Mouse (Mus musculus): ENCODE measurements around the gene Zswim5. TPM values are rescaled to one million over a fixed set of nuclear protein-coding genes. Genes with fewer than 3 reads are reported as not detected.
A peak's percentile ranks its signal among the peaks of the same experiment; 100 is the strongest.

Gene Zswim5
- polyA plus RNA-seq, 1 experiment from 2014 or later, result 1.4 TPM

DNA sequence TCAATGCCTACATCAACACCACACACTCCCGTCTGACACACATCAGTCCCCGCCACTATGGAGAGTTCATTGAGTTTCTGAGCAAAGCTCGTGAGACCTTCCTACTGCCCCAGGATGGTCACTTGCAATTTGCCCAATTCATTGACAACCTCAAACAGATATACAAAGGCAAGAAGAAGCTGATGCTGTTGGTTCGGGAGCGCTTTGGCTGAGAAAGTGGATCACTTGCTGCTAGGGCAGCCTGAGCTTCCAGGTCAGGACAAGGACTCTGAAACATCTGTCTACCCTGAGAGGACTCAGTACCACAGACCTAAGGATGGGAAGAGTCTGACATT is 109.9 kb downstream of the Zswim5 start:
- TF ChIP-seq CTCF (IDR thresholded peaks at IDR 0.05; ENCODE audit: low read depth), result no peak
- Histone ChIP-seq H3K9ac (ENCODE audit: low read depth, low read length) (no peak overlapping the region), H3K36me3 (ENCODE audit: insufficient read depth, low read length) (peaks cover 6% of the 10 kb centered on the region; the same call in 1 of the 2 replicates), H3K4me1 (replicated peaks; ENCODE audit: insufficient read depth, low read length) (no peaks in the 10 kb centered on the region), H3K9me3 (replicated peaks; ENCODE audit: low read length) (no peaks in the 10 kb centered on the region), H3K27me3 (ENCODE audit: insufficient read depth, low read length) (no peaks in the 10 kb centered on the region), H3K4me3 (replicated peaks; ENCODE audit: low read depth, low read length) (no peak overlapping the region), H3K4me2 (ENCODE audit: low read length) (no peak overlapping the region), H3K27ac (no peak overlapping the region)
- ATAC-seq (replicated peaks; ENCODE audit: low FRiP score, low read depth) (no peak; the same call in 1 of the 2 replicates), DNase-seq (ENCODE audit: low spot score) (no peak)
- WGBS, result 74% methylated on average over 5 of the region's 5 CpGs

DNA sequence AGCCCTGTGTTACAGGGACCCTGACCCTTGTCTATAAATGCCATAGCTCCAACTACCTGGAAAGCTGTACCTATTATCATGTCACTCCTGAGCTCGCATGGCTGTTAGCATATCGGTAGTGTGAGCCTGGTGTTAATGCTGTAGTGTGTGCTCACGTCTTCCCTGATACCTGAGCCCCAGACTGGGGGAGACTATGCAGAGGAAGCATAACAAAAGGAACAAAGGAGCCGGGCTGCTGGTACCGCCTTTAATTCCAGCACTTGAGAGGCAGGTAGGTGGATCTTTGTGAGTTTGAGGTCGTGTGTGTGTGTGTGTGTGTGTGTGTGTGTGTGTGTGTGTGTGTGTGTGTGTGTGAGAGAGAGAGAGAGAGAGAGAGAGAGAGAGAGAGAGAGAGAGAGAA is 112.6 kb downstream of the Zswim5 start:
- no peak for DNase-seq (ENCODE audit: low spot score)
- TF ChIP-seq CTCF (IDR thresholded peaks at IDR 0.05; ENCODE audit: low read depth), result no peak
- H3K4me2 ChIP-seq (ENCODE audit: low read length), result no peak overlapping the region
- H3K36me3 ChIP-seq (ENCODE audit: insufficient read depth, low read length), result peaks cover 6% of the 10 kb centered on the region; the same call in 1 of the 2 replicates
- 0 out of 2 replicates have a peak, but pooled peaks cover 6% of the 10 kb centered on the region for H3K4me1 ChIP-seq (replicated peaks; ENCODE audit: insufficient read depth, low read length)
- H3K4me3 ChIP-seq (replicated peaks; ENCODE audit: low read depth, low read length), result no peak overlapping the region
- H3K27me3 ChIP-seq (ENCODE audit: insufficient read depth, low read length), result no peaks in the 10 kb centered on the region
- no peak overlapping the region for H3K9ac ChIP-seq (ENCODE audit: low read depth, low read length)
- 73% methylated on average over 5 of the region's 6 CpGs for WGBS
- no peak for ATAC-seq (replicated peaks; ENCODE audit: low FRiP score, low read depth)
- H3K27ac ChIP-seq, result no peak overlapping the region
- no peaks in the 10 kb centered on the region for H3K9me3 ChIP-seq (replicated peaks; ENCODE audit: low read length)

DNA sequence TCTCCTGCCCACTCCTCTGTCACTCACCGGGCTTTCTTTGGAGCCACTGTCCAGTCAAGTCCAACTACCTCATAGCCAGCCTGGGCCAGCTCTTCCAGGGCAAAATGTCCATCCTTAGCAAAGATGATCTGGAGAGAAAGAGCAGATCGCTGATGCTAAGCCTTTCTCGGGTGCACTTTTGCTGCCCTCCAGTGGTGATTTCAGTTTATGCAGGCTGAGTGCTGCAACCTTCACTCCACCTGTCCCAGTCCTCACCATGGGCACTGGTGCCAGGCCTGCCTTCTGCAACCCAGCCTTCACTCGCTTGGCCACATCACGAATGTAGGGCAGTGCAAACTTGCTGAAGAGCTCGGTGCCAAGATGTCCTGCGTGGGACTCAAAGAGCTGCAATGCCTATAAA is 114.2 kb downstream of the Zswim5 start:
- H3K27me3 ChIP-seq (ENCODE audit: insufficient read depth, low read length), result no peaks in the 10 kb centered on the region
- H3K27ac ChIP-seq, result no peak overlapping the region
- 9% methylated on average over 7 of the region's 7 CpGs for WGBS
- ATAC-seq (replicated peaks; ENCODE audit: low FRiP score, low read depth), result no peak
- H3K36me3 ChIP-seq (ENCODE audit: insufficient read depth, low read length), result peaks cover 6% of the 10 kb centered on the region; the same call in 1 of the 2 replicates
- H3K9me3 ChIP-seq (replicated peaks; ENCODE audit: low read length), result no peaks in the 10 kb centered on the region
- TF ChIP-seq CTCF (IDR thresholded peaks at IDR 0.05; ENCODE audit: low read depth), result peak; percentile 92
- DNase-seq (ENCODE audit: low spot score), result peak; percentile 80
- no peak overlapping the region for H3K9ac ChIP-seq (ENCODE audit: low read depth, low read length)
- H3K4me1 ChIP-seq (replicated peaks; ENCODE audit: insufficient read depth, low read length), result 0 out of 2 replicates have a peak, but pooled peaks cover 10% of the 10 kb centered on the region
- no peak overlapping the region for H3K4me3 ChIP-seq (replicated peaks; ENCODE audit: low read depth, low read length)
- no peak overlapping the region for H3K4me2 ChIP-seq (ENCODE audit: low read length)

DNA sequence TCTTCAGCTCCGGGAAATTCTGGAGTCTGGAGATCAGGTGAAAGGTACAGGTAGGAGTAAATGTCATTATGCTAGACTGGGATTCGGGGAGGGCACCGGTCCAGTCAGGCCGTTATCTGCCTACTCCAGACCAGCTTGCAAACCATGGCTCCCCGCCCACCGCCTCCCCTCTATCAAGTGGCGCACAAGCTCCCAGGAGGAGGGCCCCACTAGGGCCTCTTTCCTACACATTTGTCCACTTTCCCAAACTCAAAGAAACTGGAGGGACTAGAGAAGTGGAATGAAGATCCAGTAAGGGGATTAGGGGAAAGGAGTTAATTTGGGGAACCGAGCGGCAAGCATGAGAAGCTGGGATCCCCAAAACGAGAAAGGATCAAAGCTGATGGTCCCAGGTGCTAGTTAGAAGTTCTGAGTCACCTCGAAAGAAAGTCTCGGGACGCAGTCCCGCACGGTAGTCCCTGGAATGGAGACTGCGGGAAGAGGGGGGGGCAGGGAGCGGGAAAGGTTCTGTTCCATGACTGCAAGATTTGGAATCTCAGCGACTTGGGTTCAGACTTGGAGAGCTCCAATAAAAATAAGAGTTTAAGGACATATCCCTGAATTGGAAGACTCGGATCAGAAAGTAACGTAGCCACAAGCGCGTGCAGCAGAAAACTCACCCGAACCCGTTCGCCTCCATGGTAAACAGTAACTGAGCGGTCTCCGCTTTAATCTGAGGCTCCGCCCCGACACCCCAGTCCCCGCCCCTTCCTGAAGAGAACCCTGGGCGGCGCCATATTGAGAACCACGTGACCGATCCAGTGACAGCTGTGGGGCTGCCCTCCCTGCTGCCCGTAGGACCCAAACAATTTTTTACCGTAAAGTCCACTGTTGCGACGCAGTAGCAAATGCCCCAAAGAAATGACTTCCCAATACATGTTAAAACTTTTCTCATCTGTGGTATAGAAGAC is 116.8 kb downstream of the Zswim5 start, which contains the start of gene Urod:
Urod (minus strand) TSS at position 742 of the 950 bp plus-strand sequence.
- Histone ChIP-seq H3K27me3 (ENCODE audit: insufficient read depth, low read length) (no peaks in the 10 kb centered on the region), H3K36me3 (ENCODE audit: insufficient read depth, low read length) (peaks cover 10% of the 10 kb centered on the region; the same call in 1 of the 2 replicates), H3K9ac (ENCODE audit: low read depth, low read length) (peak within 1 kb of the TSS; percentile 88), H3K4me1 (replicated peaks; ENCODE audit: insufficient read depth, low read length) (0 out of 2 replicates have a peak, but pooled peaks cover 10% of the 10 kb centered on the region), H3K4me3 (replicated peaks; ENCODE audit: low read depth, low read length) (peak within 1 kb of the TSS; percentile 92), H3K4me2 (ENCODE audit: low read length) (peak within 1 kb of the TSS; percentile 99), H3K9me3 (replicated peaks; ENCODE audit: low read length) (no peaks in the 10 kb centered on the region), H3K27ac (peak within 1 kb of the TSS; percentile 90)
- no peak for TF ChIP-seq CTCF (IDR thresholded peaks at IDR 0.05; ENCODE audit: low read depth)
- DNase-seq (ENCODE audit: low spot score) (peak; percentile 99), ATAC-seq (replicated peaks; ENCODE audit: low FRiP score, low read depth) (peak; percentile 90)
- WGBS, result under 1% methylated on average over 38 of the region's 38 CpGs

DNA sequence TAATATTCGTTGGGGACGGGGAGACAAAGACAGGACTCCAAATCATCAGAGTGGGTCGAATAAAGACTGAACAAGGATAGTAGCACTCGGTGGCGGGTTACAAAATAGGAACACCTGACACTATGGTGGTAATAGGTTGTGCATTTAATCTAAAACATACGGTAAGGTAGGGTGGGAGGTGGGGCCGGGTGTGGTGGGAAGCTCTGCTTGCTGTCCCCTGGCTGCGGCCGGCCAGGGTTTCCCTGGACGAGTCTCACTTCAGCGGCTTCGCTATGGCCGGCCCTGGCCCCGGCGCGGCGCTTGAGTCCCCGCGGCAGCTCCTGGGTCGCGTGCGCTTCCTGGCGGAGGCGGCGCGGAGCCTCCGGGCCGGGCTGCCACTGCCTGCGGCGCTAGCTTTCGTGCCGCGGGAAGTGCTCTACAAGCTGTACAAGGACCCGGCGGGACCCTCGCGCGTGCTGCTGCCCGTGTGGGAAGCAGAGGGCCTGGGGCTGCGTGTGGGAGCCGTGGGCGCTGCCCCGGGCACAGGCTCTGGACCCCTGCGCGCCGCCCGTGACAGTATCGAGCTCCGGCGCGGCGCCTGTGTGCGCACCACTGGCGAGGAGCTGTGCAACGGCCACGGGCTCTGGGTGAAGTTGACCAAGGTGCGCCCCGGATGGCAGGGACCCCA is 118.1 kb downstream of the Zswim5 start, which contains the start of gene Hectd3:
Hectd3 (plus strand) TSS at position 187 of the 667 bp plus-strand sequence.
- peak; percentile 80 for DNase-seq (ENCODE audit: low spot score)
- Histone ChIP-seq H3K4me3 (replicated peaks; ENCODE audit: low read depth, low read length) (peak within 1 kb of the TSS; percentile 92), H3K9ac (ENCODE audit: low read depth, low read length) (peak within 1 kb of the TSS; percentile 88), H3K4me2 (ENCODE audit: low read length) (peak within 1 kb of the TSS; percentile 99), H3K27me3 (ENCODE audit: insufficient read depth, low read length) (no peaks in the 10 kb centered on the region), H3K36me3 (ENCODE audit: insufficient read depth, low read length) (peaks cover 16% of the 10 kb centered on the region), H3K4me1 (replicated peaks; ENCODE audit: insufficient read depth, low read length) (0 out of 2 replicates have a peak, but pooled peaks cover 10% of the 10 kb centered on the region), H3K27ac (peak within 1 kb of the TSS; percentile 90), H3K9me3 (replicated peaks; ENCODE audit: low read length) (no peaks in the 10 kb centered on the region)
- no peak for TF ChIP-seq CTCF (IDR thresholded peaks at IDR 0.05; ENCODE audit: low read depth)
- WGBS, result under 1% methylated on average over 58 of the region's 58 CpGs
- peak; percentile 60 for ATAC-seq (replicated peaks; ENCODE audit: low FRiP score, low read depth)

DNA sequence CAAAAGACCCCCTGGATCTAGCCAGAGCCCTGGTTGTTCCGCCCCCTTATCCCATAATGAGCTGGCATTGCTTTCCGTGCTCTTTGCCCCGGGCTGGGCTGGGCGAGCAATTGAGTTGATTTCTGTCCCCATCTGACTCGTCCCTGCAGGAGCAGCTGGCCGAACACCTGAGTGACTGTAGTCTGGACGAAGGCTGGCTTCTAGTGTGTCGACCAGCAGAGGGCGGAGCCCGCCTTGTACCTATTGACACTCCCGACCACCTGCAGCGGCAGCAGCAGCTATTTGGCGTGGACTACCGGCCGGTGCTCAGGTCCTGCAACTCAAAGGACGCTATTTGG is 118.6 kb downstream of the Zswim5 start:
- H3K4me3 ChIP-seq (replicated peaks; ENCODE audit: low read depth, low read length), result peak overlapping the region; percentile 92
- H3K9ac ChIP-seq (ENCODE audit: low read depth, low read length), result peak overlapping the region; percentile 88
- H3K36me3 ChIP-seq (ENCODE audit: insufficient read depth, low read length), result peaks cover 12% of the 10 kb centered on the region; the same call in 1 of the 2 replicates
- peak overlapping the region; percentile 90 for H3K27ac ChIP-seq
- H3K4me1 ChIP-seq (replicated peaks; ENCODE audit: insufficient read depth, low read length), result 0 out of 2 replicates have a peak, but pooled peaks cover 10% of the 10 kb centered on the region
- peak; percentile 38 for ATAC-seq (replicated peaks; ENCODE audit: low FRiP score, low read depth)
- peak; percentile 68 for DNase-seq (ENCODE audit: low spot score)
- no peaks in the 10 kb centered on the region for H3K27me3 ChIP-seq (ENCODE audit: insufficient read depth, low read length)
- peak overlapping the region; percentile 99 for H3K4me2 ChIP-seq (ENCODE audit: low read length)
- H3K9me3 ChIP-seq (replicated peaks; ENCODE audit: low read length), result no peaks in the 10 kb centered on the region
- under 1% methylated on average over 16 of the region's 16 CpGs for WGBS
- peak; percentile 69 for TF ChIP-seq CTCF (IDR thresholded peaks at IDR 0.05; ENCODE audit: low read depth)

Data from kidney, postnatal 0 days (tissue).